Mouse (Mus musculus) liver, embryonic 14.5 days (tissue): ENCODE results near the gene Eno2.

Experiments used
- CTCF ChIP-seq: IDR thresholded peaks from 2 replicates; pipeline ENCODE4 v1.5.1; 2016; ENCODE audit warnings: antibody characterized with exemption, low read depth, control low read depth
- EP300 ChIP-seq: IDR thresholded peaks from 2 replicates; pipeline ENCODE4 v1.6.1; 2016; ENCODE audit warnings: antibody characterized with exemption, low read depth

GRCm38 (mm10) chr6:124770511-124770910 lies 1.0 kb upstream of the Eno2 start:
- TF ChIP-seq CTCF (no peak), EP300 (no peak)
